Mouse (Mus musculus) natural killer cell, adult 2 months (primary cell): ENCODE measurements around the gene Plcl2.

ENCODE experiments used
- DNase-seq, 2 experiments: peaks; one replicate each; pipeline ENCODE4 v3.0.0; 2022; ENCODE audit warnings: low spot score in 2 of 2

Plcl2 gene

DNA sequence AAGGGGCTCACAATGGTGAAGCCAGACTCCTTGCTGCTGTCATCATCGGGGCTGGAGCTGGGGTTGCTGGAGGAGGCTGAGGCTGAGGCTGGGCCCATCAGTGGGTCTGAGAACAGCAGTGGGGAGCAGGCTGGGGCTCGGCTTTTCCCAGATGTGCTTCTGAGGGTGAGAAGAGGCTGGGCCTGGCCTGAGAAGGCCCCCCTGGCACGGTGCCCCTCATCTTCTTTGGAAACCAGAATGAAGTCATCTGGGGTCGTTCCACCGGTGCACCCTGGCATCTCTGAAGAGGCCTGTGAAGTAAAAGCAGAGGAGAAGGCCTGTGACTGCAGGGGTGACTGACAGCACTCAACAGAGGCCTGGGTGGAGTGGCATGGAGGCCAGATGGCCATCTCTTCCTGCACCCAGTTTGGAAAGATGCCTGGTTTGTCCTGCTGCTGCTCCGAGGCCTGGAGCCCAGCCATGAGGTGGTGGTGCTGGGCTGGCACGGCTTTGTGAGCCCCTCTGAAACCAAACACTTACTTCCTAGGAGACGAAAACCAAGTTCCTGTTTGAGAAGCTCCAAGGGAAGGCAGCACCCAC is 226.8 kb downstream of the Plcl2 start:
- no peak for DNase-seq

DNA sequence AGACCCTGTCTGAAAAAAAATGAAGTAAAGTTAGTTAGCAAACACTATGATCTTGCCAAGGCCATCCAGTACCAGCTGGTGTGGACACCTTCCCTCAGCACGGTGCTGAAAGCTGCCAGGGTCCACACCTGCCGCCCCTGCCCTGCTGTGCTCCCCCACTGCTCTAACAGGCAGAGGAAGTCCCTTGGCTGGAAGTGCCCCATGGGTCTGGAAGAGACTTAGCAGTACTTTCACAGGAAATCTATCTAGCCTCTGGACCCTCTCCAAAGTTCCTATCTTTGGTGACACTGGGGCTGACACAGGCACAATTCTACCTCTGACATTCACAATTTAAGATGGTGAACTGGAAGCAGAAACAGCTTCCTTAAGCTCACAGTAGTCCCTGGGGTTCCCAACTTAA is 227.9 kb downstream of the Plcl2 start:
- DNase-seq = no peak
